Mouse (Mus musculus): ENCODE measurements around the gene Mdn1. TPM values are rescaled to one million over a fixed set of nuclear protein-coding genes. Genes with fewer than 3 reads are reported as not detected.

The Mdn1 gene
- total and polyA plus RNA-seq, 3 experiments, result 31.1 to 89.5 (median 53.5) TPM

GRCm38 (mm10) chr4:32798976-32799375, 142.1 kb downstream of the Mdn1 start:
- Histone ChIP-seq H3K27me3 (replicated peaks) (no peaks in the 10 kb centered on the region), H3K9ac (ENCODE audit: insufficient read depth, low read depth) (no peak overlapping the region), H3K4me2 (ENCODE audit: insufficient read depth, low read depth, poor library complexity, severe bottlenecking) (no peak overlapping the region), H3K4me1 (ENCODE audit: control insufficient read depth in 1 of 2, insufficient read depth in 2 of 2) (peaks cover 6 to 14% of the 10 kb centered on the region in 2 experiments; a peak in 3 of 4 replicates), H3K79me2 (replicated peaks; ENCODE audit: control insufficient read depth, extremely low read depth, insufficient read depth, poor library complexity, severe bottlenecking) (no peaks in the 10 kb centered on the region; the same call in 1 of the 2 replicates), H3K36me3 (replicated peaks in 1 of 2; ENCODE audit: control insufficient read depth in 1 of 2, insufficient read depth in 1 of 2, low read length in 1 of 2) (peaks cover 0 to 8% of the 10 kb centered on the region in 2 experiments), H3K4me3 (replicated peaks in 1 of 3; ENCODE audit: low read depth in 2 of 3, low read length in 2 of 3, poor library complexity in 1 of 3) (peak overlapping the region in 1 of 3 experiments; percentile 61), H3K9me3 (replicated peaks; ENCODE audit: low read length) (no peaks in the 10 kb centered on the region), H3K27ac (ENCODE audit: insufficient read depth, low read depth) (no peak overlapping the region)
- TF ChIP-seq JUN (IDR thresholded peaks at IDR 0.05; ENCODE audit: insufficient read depth, low read depth, low read length), result no peak
- no peak for TF ChIP-seq ZC3H11A (IDR thresholded peaks at IDR 0.05; ENCODE audit: low read depth, low read length)
- TF ChIP-seq IRF4 (IDR thresholded peaks at IDR 0.05; ENCODE audit: low read depth, low read length), result no peak
- TF ChIP-seq ETS1 (conservative IDR thresholded peaks at IDR 0.05; ENCODE audit: low read depth, low read length), result no peak
- no peak for TF ChIP-seq CHD1 (IDR thresholded peaks at IDR 0.05; ENCODE audit: low read depth, low read length)
- TF ChIP-seq GABPA (IDR thresholded peaks at IDR 0.05; ENCODE audit: insufficient replicate concordance, low read depth, low read length), result no peak
- TF ChIP-seq BHLHE40 (IDR thresholded peaks at IDR 0.05; ENCODE audit: low read depth, low read length), result no peak
- no peak for TF ChIP-seq ELF1 (IDR thresholded peaks at IDR 0.05; ENCODE audit: low read depth, low read length)
- no peak for TF ChIP-seq POLR2AphosphoS2 (IDR thresholded peaks at IDR 0.05; ENCODE audit: low read depth, low read length)
- no peak for TF ChIP-seq KAT2A (IDR thresholded peaks at IDR 0.05; ENCODE audit: insufficient replicate concordance, low read length)
- no peak for TF ChIP-seq POLR2A (IDR thresholded peaks at IDR 0.05; ENCODE audit: low read depth, low read length)
- TF ChIP-seq SMC3 (IDR thresholded peaks at IDR 0.05; ENCODE audit: low read depth, low read length), result no peak
- TF ChIP-seq CHD2 (IDR thresholded peaks at IDR 0.05; ENCODE audit: low read length), result no peak
- TF ChIP-seq EP300 (IDR thresholded peaks at IDR 0.05; ENCODE audit: low read length), result no peak
- TF ChIP-seq NELFE (IDR thresholded peaks at IDR 0.05; ENCODE audit: low read depth, low read length), result no peak
- no peak for TF ChIP-seq CTCF (conservative IDR thresholded peaks at IDR 0.05 in 1 of 2, IDR thresholded peaks at IDR 0.05 in 1 of 2; ENCODE audit: low read depth in 2 of 2, low read length in 2 of 2)
- dilution Hi-C loops (cut with MboI; ENCODE audit: extremely low pct_ligation_motif_present, extremely low pct_unique_long_range_greater_than_20kb, low sequenced_read_pairs) (no loop called here), in situ Hi-C loops (cut with MboI; ENCODE audit: low pct_ligation_motif_present, low pct_unique_long_range_greater_than_20kb, low sequenced_read_pairs) (no loop called here)
- DNase-seq (ENCODE audit: extremely low read depth), result no peak

DNA sequence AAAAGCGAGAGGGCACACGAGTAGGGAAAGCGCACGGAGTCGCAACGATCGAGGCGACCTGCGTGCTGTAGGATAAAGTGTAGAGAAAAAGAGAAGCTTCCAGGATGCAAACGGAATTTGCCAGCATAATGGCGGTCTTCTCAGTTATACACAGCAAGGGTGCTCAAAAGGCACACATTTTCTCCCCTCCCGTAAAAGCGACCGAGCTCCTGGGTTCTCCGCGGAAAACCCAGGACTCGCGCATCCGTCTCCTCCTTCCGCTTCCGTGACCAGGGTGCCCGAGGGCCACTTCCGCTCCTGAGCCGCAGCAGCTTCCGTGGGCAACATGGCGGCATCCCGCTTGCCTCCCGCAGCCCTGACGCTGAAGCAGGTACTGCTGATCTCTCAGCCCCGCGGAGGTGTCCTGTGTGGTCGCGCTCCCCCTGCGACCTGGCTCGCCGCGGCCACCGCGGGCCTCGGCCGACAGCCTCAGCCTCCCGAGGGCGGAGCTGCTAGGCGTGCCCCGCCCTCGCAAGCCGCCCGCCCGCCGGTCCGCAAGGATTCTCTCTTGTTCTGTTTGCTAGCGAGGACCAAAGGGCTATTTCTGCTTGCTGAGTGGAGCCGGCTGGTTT, 143.2 kb downstream of the Mdn1 start, which contains the start of gene Lyrm2:
Gene Lyrm2, plus strand, starts transcription at position 288 of the 611 bp plus-strand sequence.
- H3K79me2 ChIP-seq (replicated peaks; ENCODE audit: control insufficient read depth, extremely low read depth, insufficient read depth, poor library complexity, severe bottlenecking), result no peaks in the 10 kb centered on the region; the same call in 1 of the 2 replicates
- DNase-seq (ENCODE audit: extremely low read depth), result peak; percentile 80
- dilution Hi-C loops (cut with MboI; ENCODE audit: extremely low pct_ligation_motif_present, extremely low pct_unique_long_range_greater_than_20kb, low sequenced_read_pairs), result no loop called here
- TF ChIP-seq BHLHE40 (IDR thresholded peaks at IDR 0.05; ENCODE audit: low read depth, low read length) (no peak), MYC (IDR thresholded peaks at IDR 0.05; ENCODE audit: low read depth, low read length) (peak; percentile 69), IRF4 (IDR thresholded peaks at IDR 0.05; ENCODE audit: low read depth, low read length) (peak; percentile 51; the same call in 1 of the 2 replicates), NRF1 (IDR thresholded peaks at IDR 0.05; ENCODE audit: low read depth, low read length) (peak; percentile 56; the same call in 1 of the 2 replicates), JUN (IDR thresholded peaks at IDR 0.05; ENCODE audit: insufficient read depth, low read depth, low read length) (no peak), SIN3A (IDR thresholded peaks at IDR 0.05; ENCODE audit: low read length) (peak; percentile 91), CHD2 (IDR thresholded peaks at IDR 0.05; ENCODE audit: low read length) (0 out of 2 replicates have a peak, but pooled peaks have one; percentile 22), USF2 (conservative IDR thresholded peaks at IDR 0.05; ENCODE audit: low read depth, low read length) (no peak), SMC3 (IDR thresholded peaks at IDR 0.05; ENCODE audit: low read depth, low read length) (no peak), MAX (IDR thresholded peaks at IDR 0.05; ENCODE audit: low read length) (peak; percentile 68), TBP (conservative IDR thresholded peaks at IDR 0.05; ENCODE audit: low read depth, low read length) (peak; percentile 79), MEF2A (IDR thresholded peaks at IDR 0.05; ENCODE audit: borderline replicate concordance, low read depth, low read length) (peak; percentile 47; the same call in 1 of the 2 replicates), RAD21 (IDR thresholded peaks at IDR 0.05; ENCODE audit: low read depth, low read length) (no peak), EP300 (IDR thresholded peaks at IDR 0.05; ENCODE audit: low read length) (no peak; the same call in 1 of the 2 replicates), ZC3H11A (IDR thresholded peaks at IDR 0.05; ENCODE audit: low read depth, low read length) (no peak), POLR2AphosphoS2 (IDR thresholded peaks at IDR 0.05; ENCODE audit: low read depth, low read length) (peak; percentile 95), RCOR1 (conservative IDR thresholded peaks at IDR 0.05; ENCODE audit: low read depth, low read length) (peak; percentile 72; the same call in 1 of the 2 replicates), MXI1 (IDR thresholded peaks at IDR 0.05; ENCODE audit: low read depth, low read length) (peak; percentile 62), GABPA (IDR thresholded peaks at IDR 0.05; ENCODE audit: insufficient replicate concordance, low read depth, low read length) (no peak), E2F4 (IDR thresholded peaks at IDR 0.05; ENCODE audit: insufficient replicate concordance, low read depth, low read length) (0 out of 2 replicates have a peak, but pooled peaks have one; percentile 12), TCF12 (IDR thresholded peaks at IDR 0.05; ENCODE audit: low read depth, low read length) (peak; percentile 94), HCFC1 (IDR thresholded peaks at IDR 0.05; ENCODE audit: low read depth, low read length) (peak; percentile 84), MAZ (IDR thresholded peaks at IDR 0.05; ENCODE audit: low read depth, low read length) (peak; percentile 82)

More for the DNA sequence above, 143.2 kb downstream of the Mdn1 start, which contains the start of gene Lyrm2:
- Histone ChIP-seq H3K27me3 (replicated peaks) (no peaks in the 10 kb centered on the region), H3K4me1 (ENCODE audit: control insufficient read depth in 1 of 2, insufficient read depth in 2 of 2) (peaks cover 6 to 14% of the 10 kb centered on the region in 2 experiments; a peak in 3 of 4 replicates), H3K4me2 (ENCODE audit: insufficient read depth, low read depth, poor library complexity, severe bottlenecking) (peak within 1 kb of the TSS; percentile 92), H3K36me3 (replicated peaks in 1 of 2; ENCODE audit: control insufficient read depth in 1 of 2, insufficient read depth in 1 of 2, low read length in 1 of 2) (peaks cover 0 to 11% of the 10 kb centered on the region in 2 experiments), H3K4me3 (replicated peaks in 1 of 3; ENCODE audit: low read depth in 2 of 3, low read length in 2 of 3, poor library complexity in 1 of 3) (peak within 1 kb of the TSS; percentile 61 to 84 (median 69)), H3K9me3 (replicated peaks; ENCODE audit: low read length) (no peaks in the 10 kb centered on the region), H3K9ac (ENCODE audit: insufficient read depth, low read depth) (peak within 1 kb of the TSS; percentile 55), H3K27ac (ENCODE audit: insufficient read depth, low read depth) (peak within 1 kb of the TSS; percentile 81)
- in situ Hi-C loops (cut with MboI; ENCODE audit: low pct_ligation_motif_present, low pct_unique_long_range_greater_than_20kb, low sequenced_read_pairs), result no loop called here

Data from CH12.LX (cell line).